Mouse (Mus musculus) kidney, postnatal 14 days (tissue): Measurements from ENCODE around the gene Scpep1.

ENCODE experiments used
- DNase-seq: peaks from one replicate; pipeline ENCODE4 v3.0.0; 2022; ENCODE audit warnings: mixed read lengths

Scpep1 gene

GRCm38 (mm10) chr11:88970202-88970732, 15.0 kb upstream of the Scpep1 start, which contains the start of gene Coil:
Gene Coil (plus strand): TSS chr11:88970252.
- DNase-seq = peak; percentile 30

GRCm38 (mm10) chr11:88966881-88967361, 11.7 kb upstream of the Scpep1 start, which contains the start of gene Elobl:
Gene Elobl (minus strand): TSS chr11:88966931.
- no peak for DNase-seq

GRCm38 (mm10) chr11:88958851-88959250, 3.6 kb upstream of the Scpep1 start:
- peak; percentile 68 for DNase-seq

- peak; percentile 49 for DNase-seq
Measured at GRCm38 (mm10) chr11:88954803-88955202, 462 bp downstream of the Scpep1 start.

GRCm38 (mm10) chr11:88953582-88953981, 1.7 kb downstream of the Scpep1 start:
- no peak for DNase-seq

- DNase-seq = no peak
Measured at GRCm38 (mm10) chr11:88952117-88952516, 3.1 kb downstream of the Scpep1 start.

- no peak for DNase-seq
Measured at GRCm38 (mm10) chr11:88951576-88951975, 3.7 kb downstream of the Scpep1 start.

GRCm38 (mm10) chr11:88950640-88951250, 4.5 kb downstream of the Scpep1 start:
- DNase-seq = no peak

- no peak for DNase-seq
Measured at GRCm38 (mm10) chr11:88949802-88950639, 5.2 kb downstream of the Scpep1 start.

- DNase-seq = no peak
Measured at GRCm38 (mm10) chr11:88948896-88949295, 6.4 kb downstream of the Scpep1 start.

- DNase-seq = no peak
Measured at GRCm38 (mm10) chr11:88945971-88946585, 9.2 kb downstream of the Scpep1 start.

GRCm38 (mm10) chr11:88941489-88941888, 13.8 kb downstream of the Scpep1 start:
- no peak for DNase-seq

- DNase-seq = no peak
Measured at GRCm38 (mm10) chr11:88939634-88940033, 15.6 kb downstream of the Scpep1 start.

GRCm38 (mm10) chr11:88938770-88939169, 16.5 kb downstream of the Scpep1 start:
- DNase-seq = no peak

- DNase-seq = no peak
Measured at GRCm38 (mm10) chr11:88937886-88938285, 17.4 kb downstream of the Scpep1 start.

GRCm38 (mm10) chr11:88934089-88935000, 20.9 kb downstream of the Scpep1 start:
- DNase-seq = no peak

GRCm38 (mm10) chr11:88933030-88933429, 22.2 kb downstream of the Scpep1 start:
- no peak for DNase-seq

- no peak for DNase-seq
Measured at GRCm38 (mm10) chr11:88931692-88932530, 23.4 kb downstream of the Scpep1 start.

GRCm38 (mm10) chr11:88926566-88926965, 28.7 kb downstream of the Scpep1 start:
- DNase-seq = peak; percentile 41

GRCm38 (mm10) chr11:88909388-88910036, 45.8 kb downstream of the Scpep1 start:
- peak; percentile 89 for DNase-seq
